Mouse (Mus musculus) embryonic fibroblast, embryonic 13.5 days (primary cell): ENCODE measurements around the gene Elp6.
"Not testable (repeated sequence)": the region's sequence is repeated elsewhere in the genome, so short reads cannot be mapped to it uniquely, and the experiment has no call there.

ENCODE experiments used
- CTCF ChIP-seq: IDR thresholded peaks from 2 replicates; pipeline ENCODE4 v1.5.1; 2011; ENCODE audit warnings: mild to moderate bottlenecking, control low read depth, low read length, moderate library complexity, borderline replicate concordance; ENCODE audit not compliant: insufficient read depth
- POLR2A ChIP-seq: IDR thresholded peaks from 2 replicates; pipeline ENCODE4 v1.6.1; 2011; ENCODE audit warnings: low read depth, mild to moderate bottlenecking, control low read depth, low read length, moderate library complexity

- TF ChIP-seq POLR2A, CTCF: not testable (repeated sequence)
Measured at GRCm38 (mm10) chr9:110330913-110331312, 25.9 kb downstream of the Elp6 start.
